Comparison of ENCODE assay signal across 24 mouse cellular contexts in genomic region chr3:55835207-55835606, GRCm38 (mm10). TPM values are rescaled to one million over a fixed set of nuclear protein-coding genes. Genes with fewer than 3 reads are reported as not detected.
"Had no signal": no experiment of that assay in that cellular context is flagged by ENCODE, and none has a peak within 500 bp of the region (broad histone marks: within the 10 kb centered on the region; RNA-seq: fewer than 3 reads in every experiment).

No protein-coding gene starts in this region.

- H3K9ac ChIP-seq: kidney, embryonic 15.5 days; limb, embryonic 13.5 days; liver, embryonic 13.5 days; lung, embryonic 15.5 days; neural tube, embryonic 13.5 days had no signal

- H3K27ac ChIP-seq: kidney, embryonic 15.5 days; limb, embryonic 10.5 days; limb, embryonic 13.5 days; liver, embryonic 13.5 days; lung, embryonic 15.5 days; neural tube, embryonic 13.5 days had no signal

- H3K4me2 ChIP-seq: kidney, embryonic 15.5 days; limb, embryonic 13.5 days; liver, embryonic 13.5 days; lung, embryonic 15.5 days; midbrain, embryonic 11.5 days; neural tube, embryonic 13.5 days had no signal

- H3K4me3 ChIP-seq: kidney, embryonic 15.5 days; limb, embryonic 10.5 days; limb, embryonic 13.5 days; liver, embryonic 13.5 days; lung, embryonic 15.5 days; myocyte; neural tube, embryonic 13.5 days had no signal

- H3K36me3 ChIP-seq: kidney, embryonic 15.5 days; limb, embryonic 10.5 days; limb, embryonic 13.5 days; liver, embryonic 13.5 days; lung, embryonic 15.5 days; neural tube, embryonic 13.5 days had no signal

- DNase-seq: kidney, adult 8-10 months; kidney, postnatal 10 days; kidney, postnatal 36 days; layer of hippocampus, adult 9-11 months; liver; liver, embryonic 13.5 days; lung, postnatal 10 days; lung, postnatal 36 days; midbrain, embryonic 14.5 days; thymus, adult 18-20 months; thymus, postnatal 36 days had no signal

- H3K27me3 ChIP-seq: kidney, embryonic 15.5 days; limb, embryonic 13.5 days; liver, embryonic 13.5 days; lung, embryonic 15.5 days; neural tube, embryonic 13.5 days had no signal

- H3K4me1 ChIP-seq: kidney, embryonic 15.5 days; lung, embryonic 15.5 days had no signal

- H3K9me3 ChIP-seq: kidney, embryonic 15.5 days; limb, embryonic 10.5 days; limb, embryonic 13.5 days; liver, embryonic 13.5 days; lung, embryonic 15.5 days; neural tube, embryonic 13.5 days had no signal

RNA-seq across cellular contexts. Expression of gene Mab21l1, which starts 52.9 kb away (rescaled TPM):
- total RNA-seq: megakaryocyte progenitor cell, adult 5-6 weeks; megakaryocyte-erythroid progenitor cell, adult 5-6 weeks; monocyte, adult 5-6 weeks; neutrophil, adult 5-6 weeks had no signal
- polyA plus RNA-seq: spleen, adult 2 months; testis, adult 2 months had no signal
